Mouse (Mus musculus) cerebellum, adult 2 months (tissue): ENCODE results near the gene D130040H23Rik.

Experiments
- CTCF ChIP-seq: fragments of 200-500 bp; IDR thresholded peaks from 2 replicates; pipeline ENCODE4 v1.5.1; 2011; ENCODE audit warnings: low read depth, mild to moderate bottlenecking, control low read depth, low read length, moderate library complexity, borderline replicate concordance; ENCODE audit not compliant: insufficient read depth
- POLR2A ChIP-seq: fragments of 200-500 bp; IDR thresholded peaks from 2 replicates; pipeline ENCODE4 v1.6.1; 2011; ENCODE audit warnings: low read length, control low read depth, borderline replicate concordance; ENCODE audit not compliant: insufficient read depth

DNA sequence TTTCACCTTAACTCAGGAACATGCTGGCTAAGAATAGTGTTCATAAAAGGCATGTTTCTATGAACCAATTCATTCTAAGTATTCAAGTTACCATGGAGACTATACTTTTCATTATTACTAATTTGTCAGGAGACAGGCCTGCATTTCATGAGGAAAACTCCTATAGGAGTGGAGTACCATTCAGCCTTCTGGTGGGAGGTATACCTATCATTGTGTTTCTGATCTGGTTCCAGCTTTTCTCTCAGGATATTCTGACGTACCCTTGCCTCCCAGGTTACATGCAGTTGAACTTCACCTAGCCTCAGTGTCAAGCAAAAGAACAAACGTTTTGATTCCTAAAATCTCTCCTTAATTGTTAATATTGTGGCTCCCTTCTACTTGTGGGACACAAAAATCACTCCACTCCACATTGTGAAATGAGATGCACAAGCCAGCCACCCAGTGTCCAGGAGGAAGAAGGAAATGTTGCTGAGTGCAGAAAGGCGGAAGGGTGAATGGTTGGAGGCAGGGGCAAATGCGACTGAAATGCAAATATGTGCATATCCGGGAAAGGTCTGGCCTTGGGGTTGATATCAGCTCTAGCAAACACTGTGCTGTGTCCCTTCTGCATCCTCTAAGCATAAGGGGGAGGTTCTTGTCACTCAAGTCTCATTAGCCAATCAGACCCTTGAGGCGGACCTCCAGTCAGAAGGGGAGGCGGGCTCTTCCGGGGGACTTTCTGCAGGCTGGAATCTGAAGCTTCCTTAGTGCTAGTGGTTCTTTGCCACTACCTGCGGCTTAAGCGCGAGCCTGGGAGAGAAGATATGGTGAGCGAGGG lies at the start of gene D130040H23Rik:
- TF ChIP-seq CTCF (no peak), POLR2A (peak; percentile 71; the same call in 1 of the 2 replicates)
